Mouse (Mus musculus) stomach, postnatal 0 days (tissue): ENCODE results near the gene Fstl1.

Experiments
- CTCF ChIP-seq: IDR thresholded peaks from 2 replicates; pipeline ENCODE4 v1.5.1; 2016; ENCODE audit warnings: antibody characterized with exemption, low read depth, mild to moderate bottlenecking, moderate library complexity
- EP300 ChIP-seq: optimal IDR thresholded peaks from 2 replicates; pipeline ENCODE3; 2016; ENCODE audit warnings: antibody characterized with exemption

GRCm38 (mm10) chr16:37763797-37764196, 12.9 kb upstream of the Fstl1 start:
- TF ChIP-seq CTCF (no peak), EP300 (no peak)
